Mouse (Mus musculus): ENCODE measurements around the gene Gm5796. TPM values are rescaled to one million over a fixed set of nuclear protein-coding genes. Genes with fewer than 3 reads are reported as not detected.
"Not testable (repeated sequence)": the region's sequence is repeated elsewhere in the genome, so short reads cannot be mapped to it uniquely, and the experiment has no call there.

Gm5796 gene
- not detected in 2 replicates for polyA plus RNA-seq (2012; rRNA removed)
- polyA plus RNA-seq (2014; fragmentation: Nextera tagmentation; extraction: Ambion mirVana) = not detected in 2 replicates

DNA sequence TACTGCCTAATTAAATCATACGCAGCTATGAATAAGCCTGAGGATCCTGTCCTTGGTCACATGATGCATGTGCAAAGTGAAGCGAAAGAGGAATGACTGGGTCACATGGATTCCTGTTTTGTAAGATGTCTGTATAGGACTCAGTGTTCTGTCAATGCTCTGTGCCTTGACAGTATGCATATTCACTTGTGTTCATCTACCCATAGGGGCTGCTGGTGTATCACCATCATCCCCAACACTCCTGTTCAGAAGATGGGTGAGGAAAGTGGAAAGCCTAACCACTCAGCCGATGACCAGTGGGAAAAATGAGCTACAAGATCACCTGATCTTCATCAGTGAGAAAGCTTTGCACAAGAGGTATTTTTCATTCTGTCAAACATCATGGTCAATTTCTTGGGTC is at the start of gene Gm5796:
Gm5796 (plus strand) TSS at position 301 of the 400 bp plus-strand sequence.
- not testable (repeated sequence) for DNase-seq (ENCODE audit: low read depth in 3 of 3, low spot score in 3 of 3); H3K9ac ChIP-seq (replicated peaks); H3K36me3 ChIP-seq (replicated peaks; ENCODE audit: control insufficient read depth, insufficient read depth, low read depth); H3K4me1 ChIP-seq (replicated peaks; ENCODE audit: control insufficient read depth in 2 of 2, insufficient read depth in 2 of 2, low read length in 1 of 2); H3K27me3 ChIP-seq (ENCODE audit: control insufficient read depth, insufficient read depth, low read length); H3K4me2 ChIP-seq (ENCODE audit: low read depth); H3K27ac ChIP-seq; H3K4me3 ChIP-seq (ENCODE audit: insufficient read depth in 1 of 2, low read depth in 2 of 2, low read length in 2 of 2); H3K9me3 ChIP-seq (ENCODE audit: control insufficient read depth, low read length); ATAC-seq (ENCODE audit: insufficient read depth)
- WGBS (ENCODE audit: insufficient replicate concordance) = no CpG with 5 or more reads among the region's 3 CpGs

DNA sequence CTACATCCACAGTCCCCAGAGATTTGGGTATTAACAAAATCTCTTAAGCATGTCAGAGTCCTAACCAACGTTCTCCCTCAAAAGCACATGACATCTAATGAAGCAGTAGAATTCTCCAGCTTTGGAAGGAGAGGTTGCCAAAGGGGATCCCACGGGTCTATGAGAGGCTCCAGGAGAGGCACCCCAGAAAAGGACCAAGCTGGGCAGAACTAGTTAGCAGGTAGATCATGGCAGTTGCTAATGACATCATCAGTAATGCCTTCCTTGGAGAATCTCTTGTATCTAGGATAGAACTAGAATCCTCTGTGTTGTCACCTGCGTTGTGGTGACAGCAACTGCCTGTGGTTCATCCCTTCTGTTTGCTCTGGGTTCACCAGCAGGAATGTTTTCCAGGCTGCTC is 25.6 kb upstream of the Gm5796 start, which contains the start of gene Gm3099:
Gm3099 (plus strand) TSS at position 301 of the 400 bp plus-strand sequence.
- H3K9ac ChIP-seq (replicated peaks); DNase-seq (ENCODE audit: low read depth in 3 of 3, low spot score in 3 of 3); H3K27ac ChIP-seq; H3K9me3 ChIP-seq (ENCODE audit: control insufficient read depth, low read length); H3K4me1 ChIP-seq (replicated peaks; ENCODE audit: control insufficient read depth in 2 of 2, insufficient read depth in 2 of 2, low read length in 1 of 2); H3K27me3 ChIP-seq (ENCODE audit: control insufficient read depth, insufficient read depth, low read length); H3K4me3 ChIP-seq (ENCODE audit: insufficient read depth in 1 of 2, low read depth in 2 of 2, low read length in 2 of 2); H3K4me2 ChIP-seq (ENCODE audit: low read depth); ATAC-seq (ENCODE audit: insufficient read depth); H3K36me3 ChIP-seq (replicated peaks; ENCODE audit: control insufficient read depth, insufficient read depth, low read depth): not testable (repeated sequence)
- 27% methylated on average over 1 of the region's 3 CpGs for WGBS (ENCODE audit: insufficient replicate concordance)

DNA sequence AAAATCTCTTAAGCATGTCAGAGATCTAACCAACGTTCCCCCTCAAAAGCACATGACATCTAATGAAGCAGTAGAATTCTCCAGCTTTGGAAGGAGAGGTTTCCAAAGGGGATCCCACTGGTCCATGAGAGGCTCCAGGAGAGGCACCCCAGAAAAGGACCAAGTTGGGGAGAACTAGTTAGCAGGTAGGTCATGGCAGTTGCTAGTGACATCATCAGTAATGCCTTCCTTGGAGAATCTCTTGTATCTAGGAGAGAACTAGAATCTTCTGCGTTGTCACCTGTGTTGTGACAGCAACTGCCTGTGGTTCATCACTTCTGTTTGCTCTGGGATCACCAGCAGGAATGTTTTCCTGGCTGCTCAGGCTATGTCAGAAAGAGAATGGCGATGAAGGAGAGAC is 60.1 kb downstream of the Gm5796 start, which contains the start of gene Gm3115:
Gm3115 (plus strand) TSS at position 301 of the 400 bp plus-strand sequence.
- not testable (repeated sequence) for H3K9me3 ChIP-seq (ENCODE audit: control insufficient read depth, low read length); H3K36me3 ChIP-seq (replicated peaks; ENCODE audit: control insufficient read depth, insufficient read depth, low read depth); H3K4me2 ChIP-seq (ENCODE audit: low read depth); H3K4me3 ChIP-seq (ENCODE audit: insufficient read depth in 1 of 2, low read depth in 2 of 2, low read length in 2 of 2); H3K4me1 ChIP-seq (replicated peaks; ENCODE audit: control insufficient read depth in 2 of 2, insufficient read depth in 2 of 2, low read length in 1 of 2); ATAC-seq (ENCODE audit: insufficient read depth); H3K27ac ChIP-seq; DNase-seq (ENCODE audit: low read depth in 3 of 3, low spot score in 3 of 3); H3K27me3 ChIP-seq (ENCODE audit: control insufficient read depth, insufficient read depth, low read length); H3K9ac ChIP-seq (replicated peaks)
- 25% methylated on average over 3 of the region's 3 CpGs for WGBS (ENCODE audit: insufficient replicate concordance)

Other genes starting within 250 kb of the Gm5796 start
- gene Gm3002, start 213.9 kb upstream of the Gm5796 start, polyA plus RNA-seq (2012; rRNA removed) = not detected in 2 replicates
- not detected in 2 replicates for gene Gm3002, start 213.9 kb upstream of the Gm5796 start, polyA plus RNA-seq (2014; fragmentation: Nextera tagmentation; extraction: Ambion mirVana)
- 0.02 TPM in 1 of 2 replicates, not detected in the other for gene Gm3033, start 177.7 kb upstream of the Gm5796 start, polyA plus RNA-seq (2012; rRNA removed)
- 0.19 TPM in 1 of 2 replicates, not detected in the other for gene Gm3033, start 177.7 kb upstream of the Gm5796 start, polyA plus RNA-seq (2014; fragmentation: Nextera tagmentation; extraction: Ambion mirVana)
- not detected in 2 replicates for gene Gm2916, start 139.8 kb upstream of the Gm5796 start, polyA plus RNA-seq (2012; rRNA removed)
- gene Gm2916, start 139.8 kb upstream of the Gm5796 start, polyA plus RNA-seq (2014; fragmentation: Nextera tagmentation; extraction: Ambion mirVana) = not detected in 2 replicates
- not detected in 2 replicates for gene Gm3029, start 92.2 kb upstream of the Gm5796 start, polyA plus RNA-seq (2012; rRNA removed)
- not detected in 2 replicates for gene Gm3029, start 92.2 kb upstream of the Gm5796 start, polyA plus RNA-seq (2014; fragmentation: Nextera tagmentation; extraction: Ambion mirVana)
- 0.03 TPM in 1 of 2 replicates, not detected in the other for gene Gm3095, start 60.4 kb upstream of the Gm5796 start, polyA plus RNA-seq (2012; rRNA removed)
- gene Gm3095, start 60.4 kb upstream of the Gm5796 start, polyA plus RNA-seq (2014; fragmentation: Nextera tagmentation; extraction: Ambion mirVana) = not detected in 2 replicates
- not detected in 2 replicates for gene Gm3099, start 25.5 kb upstream of the Gm5796 start, polyA plus RNA-seq (2012; rRNA removed)
- not detected in 2 replicates for gene Gm3099, start 25.5 kb upstream of the Gm5796 start, polyA plus RNA-seq (2014; fragmentation: Nextera tagmentation; extraction: Ambion mirVana)
- gene Gm3115, start 60.2 kb downstream of the Gm5796 start, polyA plus RNA-seq (2012; rRNA removed) = not detected in 2 replicates
- not detected in 2 replicates for gene Gm3115, start 60.2 kb downstream of the Gm5796 start, polyA plus RNA-seq (2014; fragmentation: Nextera tagmentation; extraction: Ambion mirVana)
- gene Gm8108, start 86.6 kb downstream of the Gm5796 start, polyA plus RNA-seq (2012; rRNA removed) = not detected in 2 replicates
- gene Gm8108, start 86.6 kb downstream of the Gm5796 start, polyA plus RNA-seq (2014; fragmentation: Nextera tagmentation; extraction: Ambion mirVana) = not detected in 2 replicates
- not detected in 2 replicates for gene Gm3127, start 141.1 kb downstream of the Gm5796 start, polyA plus RNA-seq (2012; rRNA removed)
- gene Gm3127, start 141.1 kb downstream of the Gm5796 start, polyA plus RNA-seq (2014; fragmentation: Nextera tagmentation; extraction: Ambion mirVana) = not detected in 2 replicates
- gene Gm2974, start 158.6 kb downstream of the Gm5796 start, polyA plus RNA-seq (2012; rRNA removed) = not detected in 2 replicates
- gene Gm2974, start 158.6 kb downstream of the Gm5796 start, polyA plus RNA-seq (2014; fragmentation: Nextera tagmentation; extraction: Ambion mirVana) = not detected in 2 replicates
- not detected in 2 replicates for gene Gm3138, start 225.7 kb downstream of the Gm5796 start, polyA plus RNA-seq (2012; rRNA removed)
- gene Gm3138, start 225.7 kb downstream of the Gm5796 start, polyA plus RNA-seq (2014; fragmentation: Nextera tagmentation; extraction: Ambion mirVana) = not detected in 2 replicates

Measured in liver, embryonic 14.5 days (tissue).